Mouse (Mus musculus) cerebellum, adult (tissue): Measurements from ENCODE around the gene Vmn1r27.

Experiments used
- ATAC-seq: cut with Nextera tagmentation; 2 replicates; pipeline ENCODE4 v1.9.2; 2017; ENCODE audit warnings: mild to moderate bottlenecking, moderate library complexity, mixed read lengths; ENCODE audit not compliant: insufficient number of reproducible peaks, low FRiP score, low TSS enrichment

Gene Vmn1r27

GRCm38 (mm10) chr6:58218721-58219120 lies at the start of gene Vmn1r27:
Gene Vmn1r27, minus strand, starts transcription at chr6:58218821.
- no peak for ATAC-seq

- ATAC-seq: no peak
Measured at GRCm38 (mm10) chr6:58261737-58262136, 43.1 kb upstream of the Vmn1r27 start, which contains the start of gene Vmn1r28. Gene Vmn1r28, plus strand, starts transcription at chr6:58262037.

- ATAC-seq: no peak
Measured at GRCm38 (mm10) chr6:58216119-58216518, 2.5 kb downstream of the Vmn1r27 start.
